Mouse (Mus musculus) hindbrain, postnatal 0 days (tissue): ENCODE data around the gene Ms4a4d. TPM values are rescaled to one million over a fixed set of nuclear protein-coding genes. Genes with fewer than 3 reads are reported as not detected.
"Not testable (repeated sequence)": the region's sequence is repeated elsewhere in the genome, so short reads cannot be mapped to it uniquely, and the experiment has no call there.

ENCODE experiments used
- ATAC-seq: fragments of 200-750 bp; cut with Nextera tagmentation; 2 replicates; pipeline ENCODE4 v1.8.0; 2017; ENCODE audit warnings: mild to moderate bottlenecking, moderate TSS enrichment, moderate library complexity
- DNase-seq: peaks from one replicate; pipeline ENCODE4 v3.0.0-alpha.2; 2015; ENCODE audit warnings: low spot score
- H3K27ac ChIP-seq: fragments of 300-500 bp; sonication (generic); 2 replicates; pipeline ENCODE4 v1.5.1; 2014; ENCODE audit warnings: mild to moderate bottlenecking
- H3K27me3 ChIP-seq: fragments of 300-500 bp; sonication (generic); 2 replicates; pipeline ENCODE4 v1.6.1; 2014; ENCODE audit warnings: low read length, mixed read lengths; ENCODE audit not compliant: insufficient read depth
- H3K36me3 ChIP-seq: fragments of 300-500 bp; sonication (generic); 2 replicates; pipeline ENCODE4 v1.6.1; 2014; ENCODE audit warnings: low read length, mixed read lengths; ENCODE audit not compliant: insufficient read depth
- H3K4me1 ChIP-seq: fragments of 300-500 bp; sonication (generic); 2 replicates; pipeline ENCODE4 v1.6.1; 2014; ENCODE audit warnings: antibody characterized with exemption, low read length, mixed read lengths; ENCODE audit not compliant: insufficient read depth
- H3K4me2 ChIP-seq: fragments of 300-500 bp; sonication (generic); 2 replicates; pipeline ENCODE4 v1.6.1; 2014; ENCODE audit warnings: low read depth, mild to moderate bottlenecking, low read length, moderate library complexity, mixed read lengths
- H3K4me3 ChIP-seq: fragments of 300-500 bp; sonication (generic); 2 replicates; pipeline ENCODE4 v1.5.1; 2014; ENCODE audit warnings: low read length
- H3K9ac ChIP-seq: fragments of 300-500 bp; sonication (generic); replicated peaks from 2 replicates; pipeline ENCODE4 v1.6.1; 2014; ENCODE audit warnings: mild to moderate bottlenecking, low read length, moderate library complexity, mixed read lengths
- H3K9me3 ChIP-seq: fragments of 300-500 bp; sonication (generic); 2 replicates; pipeline ENCODE4 v1.6.1; 2016; ENCODE audit warnings: low read length, mixed read lengths
- CTCF ChIP-seq: IDR thresholded peaks from 2 replicates; pipeline ENCODE4 v1.5.1; 2016; ENCODE audit warnings: antibody characterized with exemption, control low read depth, low read depth
- WGBS: fragments of 180-500 bp; shearing (Covaris S2); extraction: QIAGEN DNeasy Blood & Tissue Kit; methylation state at CpG from one replicate; pipeline ENCODE4 v1.1.7; 2014; 5-methylcytosine and 5-hydroxymethylcytosine counted together
- polyA plus RNA-seq: library from polyadenylated mRNA; unstranded; fragments of >200 nt; fragmentation: Nextera tagmentation; extraction: Ambion mirVana; gene quantifications from 2 replicates; pipeline ENCODE4 v1.2.1, GENCODE M21; 2015
- total RNA-seq: library from RNA; depleted of rRNA; stranded (reverse); fragments of >200 nt; gene quantifications from 2 replicates; pipeline ENCODE4 v1.2.3, GENCODE M21; 2014

Ms4a4d gene
- total and polyA plus RNA-seq, 2 experiments from 2014 or later = not detected

DNA sequence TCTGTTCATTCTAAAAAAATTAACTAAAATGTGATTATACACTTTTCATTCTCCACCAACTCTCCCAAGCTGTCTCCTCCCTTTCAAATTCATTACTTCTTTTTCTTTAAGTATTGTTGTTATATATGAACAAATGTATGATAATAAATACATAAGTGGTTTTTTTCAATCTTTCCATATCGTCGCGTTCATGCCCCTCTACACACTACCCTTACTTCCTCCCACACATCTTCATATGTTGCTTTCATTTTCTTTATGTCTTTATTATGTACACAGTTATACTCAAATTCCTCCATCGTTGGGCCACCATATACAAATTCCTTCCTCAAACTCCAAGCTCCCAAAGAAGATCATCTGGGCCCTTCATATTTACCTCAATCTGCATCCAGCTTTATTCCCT, 35.3 kb upstream of the Ms4a4d start:
- no peaks in the 10 kb centered on the region for H3K9me3 ChIP-seq
- no peak overlapping the region for H3K4me2 ChIP-seq
- no peaks in the 10 kb centered on the region for H3K27me3 ChIP-seq
- 84% methylated on average over 4 of the region's 4 CpGs for WGBS
- no peaks in the 10 kb centered on the region for H3K36me3 ChIP-seq
- H3K27ac ChIP-seq = no peak overlapping the region
- H3K4me1 ChIP-seq = no peaks in the 10 kb centered on the region
- no peak for ATAC-seq
- no peak overlapping the region for H3K9ac ChIP-seq
- no peak for TF ChIP-seq CTCF
- no peak overlapping the region for H3K4me3 ChIP-seq
- no peak for DNase-seq

DNA sequence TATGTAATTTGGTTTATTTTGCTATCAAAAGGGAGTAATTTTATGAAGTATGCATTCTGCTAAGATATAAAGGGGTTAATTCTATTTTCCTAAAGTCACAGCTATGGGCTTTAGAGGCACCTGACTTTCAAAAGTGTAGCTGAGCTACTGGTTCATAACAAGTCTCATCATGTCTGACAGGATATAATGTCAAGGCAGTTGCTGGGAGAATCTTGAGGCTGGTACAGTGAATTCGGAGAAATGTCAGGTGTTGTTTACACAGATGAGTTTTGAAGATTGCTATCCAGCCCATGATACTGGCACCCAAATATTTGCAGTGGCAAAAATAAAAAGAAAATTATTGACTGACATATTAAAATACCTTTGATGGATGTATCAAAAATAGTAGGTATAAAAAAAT, 31.7 kb upstream of the Ms4a4d start:
- 83% methylated on average over 1 of the region's 1 CpGs for whole genome bisulfite sequencing
- H3K9me3 ChIP-seq = no peaks in the 10 kb centered on the region
- no peak for DNase-seq

GRCm38 (mm10) chr19:11513458-11513857, 23.1 kb upstream of the Ms4a4d start:
- H3K36me3 ChIP-seq = no peaks in the 10 kb centered on the region
- H3K9ac ChIP-seq = no peak overlapping the region
- no peaks in the 10 kb centered on the region for H3K9me3 ChIP-seq
- no peak overlapping the region for H3K27ac ChIP-seq
- no peak overlapping the region for H3K4me3 ChIP-seq
- TF ChIP-seq CTCF = no peak
- ATAC-seq = no peak
- no peaks in the 10 kb centered on the region for H3K27me3 ChIP-seq
- DNase-seq = no peak
- H3K4me2 ChIP-seq = no peak overlapping the region
- WGBS = 60% methylated on average over 1 of the region's 1 CpGs
- H3K4me1 ChIP-seq = no peaks in the 10 kb centered on the region

More for the DNA sequence above, 31.7 kb upstream of the Ms4a4d start:
- no peak overlapping the region for H3K4me2 ChIP-seq
- no peak for TF ChIP-seq CTCF
- no peaks in the 10 kb centered on the region for H3K4me1 ChIP-seq
- ATAC-seq = no peak
- no peaks in the 10 kb centered on the region for H3K36me3 ChIP-seq
- no peak overlapping the region for H3K27ac ChIP-seq
- H3K27me3 ChIP-seq = no peaks in the 10 kb centered on the region
- no peak overlapping the region for H3K4me3 ChIP-seq
- no peak overlapping the region for H3K9ac ChIP-seq

DNA sequence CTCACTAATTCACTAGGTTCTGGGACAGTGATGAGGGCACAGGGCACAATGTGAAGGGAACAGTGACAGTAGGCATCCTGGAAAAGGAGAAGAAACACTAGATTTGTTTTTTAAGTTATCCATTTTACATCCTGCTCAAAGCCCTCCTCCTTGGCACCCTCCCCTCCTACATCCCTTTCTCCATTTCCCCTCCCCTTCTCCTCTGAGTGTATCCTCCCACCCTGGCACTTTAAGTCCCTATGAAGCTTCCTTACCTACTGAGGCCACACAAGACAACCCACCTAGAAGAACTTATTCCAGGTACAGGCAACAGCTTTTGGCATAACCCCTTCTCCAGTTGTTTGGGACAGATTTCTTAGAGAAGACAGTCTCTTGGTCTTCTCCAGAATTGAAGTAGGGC, 20.4 kb upstream of the Ms4a4d start, which contains the start of gene Ms4a6b:
Ms4a6b (plus strand) TSS at position 267 of the 400 bp plus-strand sequence.
- Histone ChIP-seq H3K27ac (no peak within 1 kb of the TSS), H3K27me3 (no peaks in the 10 kb centered on the region), H3K4me1 (no peaks in the 10 kb centered on the region), H3K4me2 (no peak within 1 kb of the TSS), H3K9ac (no peak within 1 kb of the TSS), H3K36me3 (no peaks in the 10 kb centered on the region), H3K4me3 (no peak within 1 kb of the TSS), H3K9me3 (no peaks in the 10 kb centered on the region)
- ATAC-seq = no peak
- no peak for TF ChIP-seq CTCF
- no peak for DNase-seq

- no peak overlapping the region for H3K4me3 ChIP-seq
- no peaks in the 10 kb centered on the region for H3K36me3 ChIP-seq
- WGBS = 81% methylated on average over 4 of the region's 4 CpGs
- no peaks in the 10 kb centered on the region for H3K4me1 ChIP-seq
- DNase-seq (no peak), ATAC-seq (no peak)
- no peak overlapping the region for H3K4me2 ChIP-seq
- no peaks in the 10 kb centered on the region for H3K27me3 ChIP-seq
- no peak overlapping the region for H3K27ac ChIP-seq
- H3K9ac ChIP-seq = no peak overlapping the region
- no peaks in the 10 kb centered on the region for H3K9me3 ChIP-seq
- TF ChIP-seq CTCF = no peak
Observed at GRCm38 (mm10) chr19:11516845-11517244, 19.8 kb upstream of the Ms4a4d start.

GRCm38 (mm10) chr19:11517373-11517772, 19.2 kb upstream of the Ms4a4d start:
- 62% methylated on average over 1 of the region's 1 CpGs for WGBS
- not testable (repeated sequence) for H3K4me1 ChIP-seq, H3K9ac ChIP-seq, H3K36me3 ChIP-seq, H3K27me3 ChIP-seq, H3K4me3 ChIP-seq, H3K27ac ChIP-seq, ATAC-seq, DNase-seq, H3K4me2 ChIP-seq, H3K9me3 ChIP-seq

- not testable (repeated sequence) for ATAC-seq
Observed at GRCm38 (mm10) chr19:11518356-11518755, 18.2 kb upstream of the Ms4a4d start.

More at GRCm38 (mm10) chr19:11518356-11518755, 18.2 kb upstream of the Ms4a4d start:
- H3K27ac ChIP-seq, H3K4me1 ChIP-seq, H3K27me3 ChIP-seq, H3K4me3 ChIP-seq, H3K4me2 ChIP-seq, DNase-seq, H3K36me3 ChIP-seq, H3K9ac ChIP-seq, H3K9me3 ChIP-seq: not testable (repeated sequence)
- 80% methylated on average over 2 of the region's 2 CpGs for WGBS
